Mouse (Mus musculus): ENCODE measurements around the gene Dalrd3. TPM values are rescaled to one million over a fixed set of nuclear protein-coding genes. Genes with fewer than 3 reads are reported as not detected.

The Dalrd3 gene
- polyA plus RNA-seq, 1 experiment from 2014 or later, result 351 TPM

GRCm38 (mm10) chr9:108575321-108576297 lies 5.9 kb downstream of the Dalrd3 start:
- no peaks in the 10 kb centered on the region for H3K27me3 ChIP-seq (replicated peaks)
- no peak for ATAC-seq (replicated peaks)
- H3K9ac ChIP-seq, result no peak overlapping the region
- 91% methylated on average over 37 of the region's 37 CpGs for WGBS
- H3K27ac ChIP-seq, result no peak overlapping the region
- peaks cover 62% of the 10 kb centered on the region for H3K4me1 ChIP-seq
- H3K4me3 ChIP-seq, result 0 out of 2 replicates have a peak overlapping the region, but pooled peaks have one; percentile 49
- H3K9me3 ChIP-seq, result no peaks in the 10 kb centered on the region
- H3K4me2 ChIP-seq, result peak overlapping the region; percentile 72
- peaks cover 29% of the 10 kb centered on the region for H3K36me3 ChIP-seq (replicated peaks)

- no peak for ATAC-seq (replicated peaks)
- peak overlapping the region; percentile 72 for H3K4me2 ChIP-seq
- peak overlapping the region; percentile 49 for H3K4me3 ChIP-seq
- peak overlapping the region; percentile 61; the same call in 1 of the 2 replicates for H3K9ac ChIP-seq
- peaks cover 58% of the 10 kb centered on the region for H3K4me1 ChIP-seq
- no peaks in the 10 kb centered on the region for H3K9me3 ChIP-seq
- no peaks in the 10 kb centered on the region for H3K27me3 ChIP-seq (replicated peaks)
- peak overlapping the region; percentile 91 for H3K27ac ChIP-seq
- WGBS, result 34% methylated on average over 6 of the region's 6 CpGs
- H3K36me3 ChIP-seq (replicated peaks), result peaks cover 16% of the 10 kb centered on the region
These were observed 7.3 kb downstream of the Dalrd3 start for GRCm38 (mm10) chr9:108577025-108577424.

- Histone ChIP-seq H3K9me3 (no peaks in the 10 kb centered on the region), H3K9ac (peak overlapping the region; percentile 61), H3K36me3 (replicated peaks) (peaks cover 6% of the 10 kb centered on the region), H3K4me3 (peak overlapping the region; percentile 49), H3K27ac (peak overlapping the region; percentile 91), H3K4me1 (peaks cover 58% of the 10 kb centered on the region), H3K4me2 (peak overlapping the region; percentile 72), H3K27me3 (replicated peaks) (no peaks in the 10 kb centered on the region)
- peak; percentile 2; the same call in 1 of the 2 replicates for ATAC-seq (replicated peaks)
- WGBS, result under 1% methylated on average over 24 of the region's 24 CpGs
These were observed 8.4 kb downstream of the Dalrd3 start for GRCm38 (mm10) chr9:108577934-108578544.

GRCm38 (mm10) chr9:108578545-108579343 lies 9.1 kb downstream of the Dalrd3 start, which contains the start of gene Wdr6:
Wdr6 (minus strand) TSS chr9:108578739.
- no peaks in the 10 kb centered on the region for H3K9me3 ChIP-seq
- H3K4me2 ChIP-seq, result peak within 1 kb of the TSS; percentile 72
- H3K9ac ChIP-seq, result peak within 1 kb of the TSS; percentile 61
- H3K36me3 ChIP-seq (replicated peaks), result no peaks in the 10 kb centered on the region; the same call in 1 of the 2 replicates
- peak within 1 kb of the TSS; percentile 49 for H3K4me3 ChIP-seq
- H3K27ac ChIP-seq, result peak within 1 kb of the TSS; percentile 91
- ATAC-seq (replicated peaks), result peak; percentile 97
- 3% methylated on average over 51 of the region's 51 CpGs for WGBS
- H3K27me3 ChIP-seq (replicated peaks), result no peaks in the 10 kb centered on the region
- H3K4me1 ChIP-seq, result peaks cover 53% of the 10 kb centered on the region

- 57% methylated on average over 5 of the region's 5 CpGs for WGBS
- peaks cover 47% of the 10 kb centered on the region for H3K4me1 ChIP-seq
These were observed 9.6 kb downstream of the Dalrd3 start for GRCm38 (mm10) chr9:108579344-108579690.

GRCm38 (mm10) chr9:108587571-108588180 lies 18.0 kb downstream of the Dalrd3 start:
- 3% methylated on average over 14 of the region's 14 CpGs for WGBS
- no peaks in the 10 kb centered on the region for H3K36me3 ChIP-seq (replicated peaks)
- H3K4me2 ChIP-seq, result peak overlapping the region; percentile 54
- peaks cover 40% of the 10 kb centered on the region for H3K4me1 ChIP-seq
- peak overlapping the region; percentile 15; the same call in 1 of the 2 replicates for H3K9ac ChIP-seq
- no peaks in the 10 kb centered on the region for H3K9me3 ChIP-seq
- H3K27ac ChIP-seq, result peak overlapping the region; percentile 98
- no peaks in the 10 kb centered on the region for H3K27me3 ChIP-seq (replicated peaks)
- H3K4me3 ChIP-seq, result peak overlapping the region; percentile 22
- ATAC-seq (replicated peaks), result peak; percentile 98

More at GRCm38 (mm10) chr9:108579344-108579690, 9.6 kb downstream of the Dalrd3 start:
- Histone ChIP-seq H3K36me3 (replicated peaks) (no peaks in the 10 kb centered on the region), H3K9me3 (no peaks in the 10 kb centered on the region), H3K27me3 (replicated peaks) (no peaks in the 10 kb centered on the region), H3K4me3 (peak overlapping the region; percentile 49), H3K4me2 (peak overlapping the region; percentile 72), H3K9ac (peak overlapping the region; percentile 61; the same call in 1 of the 2 replicates), H3K27ac (peak overlapping the region; percentile 91)
- ATAC-seq (replicated peaks), result no peak

- Histone ChIP-seq H3K4me3 (no peak overlapping the region), H3K9me3 (no peaks in the 10 kb centered on the region), H3K4me2 (peak overlapping the region; percentile 54), H3K27ac (peak overlapping the region; percentile 98), H3K27me3 (replicated peaks) (no peaks in the 10 kb centered on the region), H3K9ac (no peak overlapping the region), H3K36me3 (replicated peaks) (no peaks in the 10 kb centered on the region), H3K4me1 (peaks cover 40% of the 10 kb centered on the region)
- 70% methylated on average over 5 of the region's 5 CpGs for WGBS
- ATAC-seq (replicated peaks), result no peak
These were observed 19.5 kb downstream of the Dalrd3 start for GRCm38 (mm10) chr9:108589229-108589628.

- H3K9ac ChIP-seq, result no peak overlapping the region
- H3K4me2 ChIP-seq, result no peak overlapping the region
- H3K9me3 ChIP-seq, result no peaks in the 10 kb centered on the region
- ATAC-seq (replicated peaks), result no peak
- no peak overlapping the region for H3K4me3 ChIP-seq
- H3K36me3 ChIP-seq (replicated peaks), result no peaks in the 10 kb centered on the region
- H3K4me1 ChIP-seq, result peaks cover 40% of the 10 kb centered on the region
- H3K27ac ChIP-seq, result no peak overlapping the region
- 80% methylated on average over 4 of the region's 4 CpGs for WGBS
- H3K27me3 ChIP-seq (replicated peaks), result no peaks in the 10 kb centered on the region
These were observed 21.8 kb downstream of the Dalrd3 start for GRCm38 (mm10) chr9:108591462-108591861.

GRCm38 (mm10) chr9:108594354-108594753 lies 24.7 kb downstream of the Dalrd3 start:
- 91% methylated on average over 3 of the region's 3 CpGs for WGBS
- H3K36me3 ChIP-seq (replicated peaks), result no peaks in the 10 kb centered on the region
- H3K4me1 ChIP-seq, result peaks cover 17% of the 10 kb centered on the region
- no peak overlapping the region for H3K4me2 ChIP-seq
- H3K27ac ChIP-seq, result no peak overlapping the region
- no peaks in the 10 kb centered on the region for H3K9me3 ChIP-seq
- no peaks in the 10 kb centered on the region for H3K27me3 ChIP-seq (replicated peaks)
- H3K4me3 ChIP-seq, result no peak overlapping the region
- no peak overlapping the region for H3K9ac ChIP-seq
- no peak for ATAC-seq (replicated peaks)

GRCm38 (mm10) chr9:108596998-108597764 lies 27.5 kb downstream of the Dalrd3 start, which contains the start of gene P4htm:
P4htm (minus strand) TSS chr9:108597667.
- H3K9ac ChIP-seq, result peak within 1 kb of the TSS; percentile 86
- H3K27me3 ChIP-seq (replicated peaks), result no peaks in the 10 kb centered on the region
- 1% methylated on average over 69 of the region's 69 CpGs for WGBS
- H3K36me3 ChIP-seq (replicated peaks), result 0 out of 2 replicates have a peak, but pooled peaks cover 2% of the 10 kb centered on the region
- H3K4me3 ChIP-seq, result peak within 1 kb of the TSS; percentile 88
- peak within 1 kb of the TSS; percentile 87 for H3K27ac ChIP-seq
- ATAC-seq (replicated peaks), result peak; percentile 88
- peak within 1 kb of the TSS; percentile 88 for H3K4me2 ChIP-seq
- no peaks in the 10 kb centered on the region for H3K9me3 ChIP-seq
- H3K4me1 ChIP-seq, result peaks cover 11% of the 10 kb centered on the region
